Mouse (Mus musculus): ENCODE measurements at regions not wholly inside any gene's neighbourhood (a gene's known extent, or its start where the extent isn't known, plus 50 kb on each side); places are given as distances from the start of the nearest gene placed in this dataset.

DNA sequence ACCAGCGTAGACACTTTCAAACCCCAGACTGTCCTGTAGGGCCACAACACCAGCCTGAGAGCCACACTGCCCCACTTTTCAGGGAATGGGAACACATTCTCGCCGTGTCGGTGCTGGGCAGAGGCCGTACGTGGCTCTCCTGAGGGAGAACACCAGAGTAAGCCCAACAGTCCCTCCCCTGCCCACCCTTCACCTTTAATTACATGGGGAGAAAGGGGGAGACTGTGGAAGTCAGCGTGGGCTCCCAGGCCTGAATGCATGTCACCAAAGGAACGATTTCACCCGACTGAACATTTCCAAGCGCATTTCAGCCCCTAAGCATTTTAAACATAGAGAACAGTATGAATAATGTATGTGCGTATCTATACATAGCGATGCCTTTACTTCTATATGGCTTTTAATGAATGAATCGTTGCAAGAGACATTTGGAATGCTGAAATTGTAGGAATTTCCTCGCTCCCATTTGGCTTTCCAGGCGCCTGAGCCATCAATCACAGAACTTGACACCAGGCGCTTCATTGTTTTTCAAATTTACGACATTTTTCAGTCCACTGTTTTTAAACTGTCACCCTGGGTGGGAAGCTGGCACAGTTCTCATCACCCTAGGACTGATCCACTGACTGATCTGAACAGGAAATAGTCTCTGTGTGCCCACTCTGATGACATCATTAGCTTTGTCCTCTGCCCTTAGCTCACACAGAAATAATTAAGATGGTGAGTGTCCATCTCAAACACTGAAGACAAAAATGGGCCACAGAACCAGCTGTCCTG is 152.3 kb downstream of the Atp23 start:
- intact Hi-C loops (cut with DNase I), result no loop called here
- no peak for DNase-seq

DNA sequence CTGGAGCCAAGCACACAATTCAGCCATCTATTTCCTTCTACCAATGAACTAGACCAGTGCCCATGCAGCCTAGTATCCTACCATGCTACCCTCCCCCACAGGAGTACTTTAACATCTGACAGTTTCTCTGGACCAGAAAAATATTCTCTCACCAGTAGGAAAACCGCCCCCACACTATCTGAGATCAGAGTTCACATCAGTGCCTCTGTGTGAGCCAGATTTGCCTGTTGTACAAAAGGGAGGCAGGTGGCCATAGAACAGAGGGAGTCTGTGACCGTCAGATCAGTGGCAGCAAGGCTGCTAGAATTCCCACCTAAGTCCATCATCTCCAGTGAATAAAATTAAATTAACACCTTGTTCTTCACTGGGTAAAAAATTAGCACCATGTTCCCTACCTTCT is 166.5 kb downstream of the Atp23 start:
- intact Hi-C loops (cut with DNase I), result no loop called here
- no peak for DNase-seq

DNA sequence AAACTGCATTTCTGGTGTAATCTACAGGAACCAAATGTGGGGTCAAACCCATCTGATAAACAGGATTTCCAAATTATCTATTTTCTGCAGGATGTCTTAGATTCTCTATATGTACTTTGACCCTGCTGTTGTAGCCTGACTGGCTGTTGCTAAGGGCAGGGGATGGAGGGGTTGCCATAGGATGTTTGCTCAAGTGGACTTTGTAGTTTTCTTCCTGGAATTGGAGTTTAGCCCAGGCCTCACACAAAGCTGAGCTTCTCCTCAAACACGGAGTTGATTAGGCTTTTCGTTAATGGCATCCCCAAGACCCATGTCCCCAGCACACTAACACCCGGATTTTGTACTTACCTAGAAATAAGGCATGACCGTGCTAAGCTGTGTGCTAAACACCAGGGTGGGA is 173.3 kb downstream of the Atp23 start:
- DNase-seq, result no peak
- intact Hi-C loops (cut with DNase I), result no loop called here

DNA sequence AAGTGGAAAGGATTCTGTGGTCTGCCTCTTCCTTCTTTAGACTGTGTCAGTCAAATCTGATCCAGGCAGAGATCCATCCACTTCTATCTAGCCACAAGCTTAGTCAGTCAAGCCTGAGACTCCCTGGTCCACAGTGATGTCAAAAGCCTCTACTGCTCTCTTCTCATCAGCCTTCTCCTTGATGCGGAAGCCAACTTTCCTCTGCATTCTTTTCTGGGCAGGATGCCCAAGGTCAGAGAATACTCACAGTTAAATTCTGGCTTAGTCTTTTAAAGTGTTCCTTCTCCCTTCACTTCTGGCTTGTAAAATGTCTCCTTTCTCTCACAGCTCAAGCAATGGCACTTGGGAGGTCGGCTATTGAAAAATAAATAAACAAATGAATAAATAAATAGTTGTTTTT is 183.2 kb downstream of the Atp23 start:
- intact Hi-C loops (cut with DNase I), result no loop called here
- peak; percentile 5 to 6 for DNase-seq

DNA sequence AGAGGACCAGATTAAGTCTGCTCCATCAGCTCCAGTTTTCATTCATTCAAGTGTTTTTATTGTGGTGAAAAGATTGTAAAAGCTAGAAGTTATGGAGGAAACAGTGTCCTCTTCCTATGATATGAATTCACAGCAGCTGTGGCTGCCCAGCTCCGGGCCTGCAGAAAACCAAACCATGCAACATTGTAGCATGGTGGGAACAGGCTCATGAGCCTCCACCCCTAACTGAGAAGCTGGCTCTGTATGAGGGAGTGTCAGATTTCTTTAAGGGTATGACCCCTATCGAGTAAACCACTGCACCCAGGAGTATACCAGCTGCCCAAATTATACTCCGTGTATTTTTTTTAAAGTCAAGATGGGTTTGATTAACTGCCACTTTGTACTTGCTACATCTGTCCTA is 189.4 kb downstream of the Atp23 start:
- intact Hi-C loops (cut with DNase I), result no loop called here
- DNase-seq, result no peak

DNA sequence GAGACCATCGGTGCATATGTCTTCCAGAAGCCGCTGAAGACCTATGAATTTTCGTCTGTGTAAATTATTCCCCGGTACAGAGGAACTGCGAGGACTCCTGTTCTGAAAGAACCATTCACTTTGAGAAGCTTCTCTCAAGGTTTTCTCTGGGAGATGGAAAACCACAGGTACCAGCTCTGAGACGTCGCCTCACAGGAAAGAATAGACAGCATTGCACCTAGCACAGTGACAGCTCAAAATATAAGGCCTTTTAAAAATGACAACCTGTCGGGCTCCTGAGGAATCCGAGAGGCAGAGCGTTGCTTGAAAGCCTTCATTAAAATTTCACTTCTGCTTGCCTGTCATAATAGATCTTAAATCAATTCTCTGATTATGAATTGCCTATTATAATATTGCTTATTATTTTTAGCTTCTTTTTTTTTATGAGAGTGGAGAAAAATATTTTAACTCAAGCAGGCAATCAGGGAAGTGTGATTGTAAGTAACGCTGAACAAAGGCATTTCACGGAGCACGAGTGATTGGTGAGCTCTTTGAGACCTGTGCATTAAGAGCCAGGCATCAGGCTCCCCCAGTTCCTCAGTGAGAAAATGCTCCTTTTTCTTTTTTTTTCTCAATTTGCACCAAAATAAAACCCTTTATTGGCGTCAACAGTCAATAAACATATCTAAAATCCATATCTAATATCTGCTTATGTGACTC is 191.8 kb downstream of the Atp23 start:
- no peak for DNase-seq
- intact Hi-C loops (cut with DNase I), result no loop called here

DNA sequence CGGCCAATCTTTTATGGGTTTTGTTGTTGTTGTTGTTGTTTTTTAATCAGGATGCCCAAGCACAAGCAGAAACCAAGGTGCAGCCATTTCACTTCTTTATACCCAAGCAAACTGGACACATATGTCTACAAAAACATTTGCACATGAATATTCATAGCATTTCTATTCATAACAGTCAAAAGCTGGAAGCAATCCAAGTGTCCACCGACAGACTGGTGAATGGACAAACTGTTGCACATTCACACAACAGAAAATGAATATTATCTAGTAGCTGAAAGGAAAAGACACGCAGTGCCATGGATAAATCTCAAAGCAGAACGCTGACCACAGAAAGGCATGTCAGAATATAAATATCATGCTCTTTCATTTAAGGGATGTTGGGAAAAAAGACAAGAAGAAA is 192.4 kb downstream of the Atp23 start:
- intact Hi-C loops (cut with DNase I), result no loop called here
- DNase-seq, result no peak

DNA sequence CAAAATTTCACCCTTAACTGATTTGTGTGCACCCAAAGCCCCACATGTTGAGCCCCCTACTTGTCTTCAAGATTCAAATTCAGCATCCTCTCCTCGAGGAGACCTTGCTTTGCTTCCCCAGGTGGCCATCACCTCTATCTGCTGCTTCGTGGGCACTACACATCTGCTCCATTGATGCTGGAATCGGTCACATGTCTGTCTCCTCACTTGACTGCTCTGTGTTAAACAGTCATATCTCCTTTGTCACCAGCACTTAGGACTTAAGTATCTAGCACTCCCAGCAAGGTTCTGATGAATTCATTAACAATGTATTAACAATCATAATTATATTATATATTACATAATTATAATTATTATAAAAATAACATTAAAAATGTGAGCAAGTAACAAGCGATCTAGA is 192.9 kb downstream of the Atp23 start:
- no peak for DNase-seq
- intact Hi-C loops (cut with DNase I), result no loop called here

DNA sequence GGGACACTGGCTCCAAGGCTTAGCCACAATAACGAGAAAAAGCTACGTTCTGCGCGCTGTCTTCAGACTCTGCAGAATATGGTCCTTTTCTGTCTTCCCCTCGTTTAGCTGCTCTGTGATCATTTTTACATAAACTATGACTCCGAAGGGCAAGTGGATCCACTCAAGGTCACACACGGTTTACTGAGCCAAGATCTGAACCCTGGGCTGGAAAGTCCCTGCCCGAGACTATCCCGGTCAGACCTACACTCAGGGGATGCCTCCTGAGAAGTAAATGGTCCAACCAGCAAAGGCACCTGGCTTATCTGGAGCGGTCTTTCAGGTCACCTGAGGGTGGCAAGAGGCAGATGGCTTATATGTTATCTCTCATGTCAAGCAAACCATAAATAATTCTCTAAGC is 204.1 kb downstream of the Atp23 start:
- no peak for DNase-seq
- intact Hi-C loops (cut with DNase I), result no loop called here

DNA sequence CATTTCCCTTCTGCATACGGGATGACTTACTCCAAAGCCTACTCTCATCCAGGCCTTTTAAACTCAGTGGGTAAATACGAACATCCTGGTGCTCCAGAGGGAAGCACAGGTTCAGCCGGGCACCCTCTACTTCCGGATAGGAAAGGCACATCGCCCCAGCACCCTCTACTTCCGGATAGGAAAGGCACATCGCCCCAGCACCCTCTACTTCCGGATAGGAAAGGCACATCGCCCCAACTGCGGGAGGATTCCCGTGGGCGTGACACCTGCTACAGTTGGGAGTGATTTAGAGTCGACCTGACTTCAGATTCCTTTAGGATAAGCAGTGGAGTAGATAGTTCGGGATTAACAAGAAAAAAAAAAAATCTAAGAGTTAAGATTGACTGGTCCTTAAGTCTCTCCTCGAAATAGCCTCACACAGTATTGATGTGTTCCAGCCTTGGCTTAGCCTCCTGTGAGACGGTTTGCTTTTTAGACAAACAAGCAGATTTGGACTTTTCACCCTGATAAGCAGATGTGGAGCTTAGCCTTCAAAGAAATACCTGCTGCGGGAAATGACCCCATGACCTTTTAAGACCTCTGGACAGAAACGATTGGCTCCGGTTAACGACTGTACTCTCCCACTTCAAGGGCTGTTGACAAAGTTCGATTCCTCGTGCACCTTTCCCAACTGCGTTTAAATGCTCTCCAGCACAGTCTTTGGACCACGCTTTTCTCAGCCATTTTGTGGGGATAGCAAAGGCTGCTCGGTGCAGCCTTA is 210.1 kb downstream of the Atp23 start:
- intact Hi-C loops (cut with DNase I), result no loop called here

DNA sequence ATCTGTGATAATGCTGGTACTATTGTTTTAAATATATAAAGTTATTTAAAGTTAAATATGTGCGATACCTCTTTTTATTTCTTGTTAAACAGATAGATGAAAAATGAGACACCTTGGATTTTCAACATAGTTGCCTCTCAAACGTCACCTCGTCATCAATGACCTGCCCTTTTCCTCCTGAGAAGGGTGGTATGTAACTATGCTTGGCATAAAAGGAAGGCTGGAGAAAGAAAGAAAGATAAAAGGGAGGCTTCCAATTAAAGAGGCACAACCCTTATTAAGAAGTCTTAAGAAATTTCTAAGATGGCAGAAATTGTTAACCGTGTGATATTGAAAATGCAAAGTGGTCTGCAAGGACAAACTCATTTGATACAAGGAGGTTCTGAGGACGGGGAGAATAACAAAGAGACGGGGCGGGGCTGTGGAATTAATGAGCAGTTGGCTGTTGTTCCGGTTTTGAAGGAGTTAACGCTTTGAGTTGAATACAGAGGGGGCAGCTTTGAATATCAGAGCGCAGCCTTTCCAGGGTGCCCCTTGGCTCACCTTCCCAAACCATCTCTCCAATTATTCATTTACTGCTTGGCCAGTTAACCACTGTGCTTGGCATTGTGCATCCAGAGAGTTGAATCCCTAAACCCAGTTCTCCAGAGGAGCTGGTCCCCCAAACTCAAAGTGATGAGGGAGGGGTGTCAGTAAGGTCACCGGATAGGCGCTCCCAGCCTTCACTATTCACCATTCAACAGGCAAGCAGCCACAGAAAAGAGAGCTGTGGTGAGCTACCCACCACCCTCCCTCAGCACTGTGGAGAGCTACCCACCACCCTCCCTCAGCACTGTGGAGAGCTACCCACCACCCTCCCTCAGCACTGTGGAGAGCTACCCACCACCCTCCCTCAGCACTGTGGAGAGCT is 220.6 kb downstream of the Atp23 start:
- intact Hi-C loops (cut with DNase I), result no loop called here
- DNase-seq, result no peak

More for the DNA sequence above, 210.1 kb downstream of the Atp23 start:
- no peak for DNase-seq

DNA sequence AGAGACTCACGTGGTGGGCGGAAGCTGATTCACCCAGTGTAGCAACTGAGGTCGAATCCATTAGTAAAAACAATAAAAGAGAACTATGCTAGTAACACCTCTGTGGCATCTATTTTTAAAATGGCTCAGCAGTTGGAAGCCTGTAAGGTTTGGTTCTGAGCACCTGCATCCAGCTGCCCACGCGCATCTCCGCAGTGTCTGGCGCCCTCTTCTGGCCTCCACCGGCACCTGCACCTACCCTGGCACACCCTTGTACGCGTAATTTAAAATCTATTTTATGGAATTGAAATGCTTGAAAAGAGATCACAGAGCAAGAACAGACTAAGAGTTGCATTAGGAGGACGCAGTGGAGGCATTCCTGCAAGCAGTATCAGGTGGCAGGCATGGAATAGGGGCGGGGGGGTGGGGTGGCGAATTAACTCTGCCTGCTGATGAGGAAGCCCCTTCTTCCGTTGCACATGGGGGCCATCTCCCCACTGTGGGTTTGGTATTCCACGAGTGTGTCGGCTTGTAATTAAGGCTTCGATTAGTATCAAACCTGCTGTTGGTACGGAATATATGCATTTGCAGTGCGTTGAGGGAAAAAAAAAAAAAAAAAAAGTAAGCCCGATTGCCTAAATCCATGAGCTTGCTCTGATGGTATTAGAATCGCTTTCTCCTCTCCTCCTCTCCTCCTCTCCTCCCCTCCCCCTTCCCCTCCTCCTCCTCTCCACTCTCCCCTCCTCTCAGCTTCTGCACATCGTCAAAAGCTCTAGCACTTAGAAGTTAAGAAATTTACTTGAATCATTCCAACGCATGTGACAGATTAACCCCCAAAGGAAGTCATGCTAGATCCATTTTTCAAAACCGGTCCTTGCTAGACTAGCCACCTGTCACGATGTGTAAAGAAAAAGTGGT is 221.7 kb downstream of the Atp23 start:
- DNase-seq, result no peak
- intact Hi-C loops (cut with DNase I), result no loop called here

DNA sequence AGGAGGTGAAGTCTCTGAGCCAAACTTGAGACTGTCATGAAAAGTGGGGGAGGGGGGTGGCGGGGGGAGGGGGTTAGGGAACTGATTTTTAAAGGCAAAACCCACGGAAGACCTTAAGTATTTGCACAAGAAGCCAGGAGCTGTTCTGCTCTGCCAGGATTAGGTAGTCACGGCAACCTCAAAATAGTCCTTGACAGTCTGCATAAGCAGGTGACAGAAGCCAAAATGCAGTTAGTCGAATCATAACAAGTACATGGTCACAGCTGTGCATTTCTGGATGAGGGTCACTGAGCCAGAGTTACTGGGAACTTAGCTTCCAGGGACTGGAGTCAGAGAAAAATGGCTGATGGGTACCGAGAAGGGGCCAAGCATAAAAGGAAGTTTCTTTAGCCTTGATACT is 227.7 kb downstream of the Atp23 start:
- peak in 1 of 2 experiments; percentile 0 for DNase-seq
- intact Hi-C loops (cut with DNase I), result no loop called here

DNA sequence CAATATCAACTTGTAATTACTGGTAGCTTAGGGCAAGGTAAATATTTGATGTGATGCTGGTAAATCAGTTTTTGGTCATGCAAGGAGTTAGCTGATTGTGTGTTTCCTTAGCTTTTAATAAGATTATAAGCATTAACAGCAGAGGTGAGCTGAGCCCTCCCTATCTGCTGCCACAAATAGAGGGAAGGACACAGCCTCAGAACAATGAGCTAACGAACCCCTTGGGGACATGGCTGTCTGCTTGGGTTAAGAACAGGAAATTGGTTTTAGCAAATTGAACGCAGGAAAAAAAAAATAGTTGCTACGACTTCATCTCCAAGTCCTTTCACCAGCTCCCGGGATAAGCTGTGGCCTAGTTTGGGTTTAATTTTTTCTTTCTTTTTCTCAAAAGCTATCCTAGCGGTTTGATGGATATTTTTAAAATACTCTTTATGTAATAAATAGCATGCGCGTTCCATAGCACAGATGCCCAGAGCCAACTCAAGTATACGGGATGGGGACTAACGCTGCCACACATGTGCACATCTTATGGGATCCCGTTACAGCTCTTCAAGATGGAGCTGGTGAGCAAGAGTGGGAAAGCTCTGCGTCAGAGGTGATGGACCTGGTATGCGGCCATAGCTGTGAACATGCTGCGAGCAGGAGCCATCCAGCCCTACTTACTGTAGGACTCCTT is 236.6 kb downstream of the Atp23 start:
- no peak for DNase-seq
- intact Hi-C loops (cut with DNase I), result no loop called here

DNA sequence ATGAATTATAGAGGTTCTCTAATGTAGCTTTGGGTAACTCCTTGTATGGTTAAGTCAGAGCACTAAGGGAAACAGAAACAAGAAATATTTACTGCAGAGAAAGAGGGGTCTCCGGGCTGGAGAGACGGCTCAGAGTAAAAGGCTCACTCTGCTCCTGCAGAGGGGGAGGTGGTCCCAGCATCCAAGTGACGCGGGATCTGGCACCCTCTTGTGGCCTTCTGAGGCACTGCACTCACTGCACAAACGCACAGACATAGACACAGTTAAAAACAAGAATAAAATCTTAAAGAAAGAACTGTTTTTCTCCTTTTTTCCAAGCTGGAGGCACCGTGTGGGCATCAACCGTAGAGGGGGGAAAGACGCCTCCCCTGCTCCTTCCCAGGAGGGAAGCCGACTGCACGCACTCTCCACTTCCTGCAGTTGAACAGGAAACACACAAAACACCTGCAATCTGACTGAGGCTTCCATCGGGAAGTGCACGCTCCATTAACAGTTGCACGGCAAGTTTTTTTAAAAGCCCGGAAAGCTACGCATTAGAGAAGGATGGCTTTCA is 237.6 kb downstream of the Atp23 start:
- no peak for DNase-seq
- intact Hi-C loops (cut with DNase I), result no loop called here

DNA sequence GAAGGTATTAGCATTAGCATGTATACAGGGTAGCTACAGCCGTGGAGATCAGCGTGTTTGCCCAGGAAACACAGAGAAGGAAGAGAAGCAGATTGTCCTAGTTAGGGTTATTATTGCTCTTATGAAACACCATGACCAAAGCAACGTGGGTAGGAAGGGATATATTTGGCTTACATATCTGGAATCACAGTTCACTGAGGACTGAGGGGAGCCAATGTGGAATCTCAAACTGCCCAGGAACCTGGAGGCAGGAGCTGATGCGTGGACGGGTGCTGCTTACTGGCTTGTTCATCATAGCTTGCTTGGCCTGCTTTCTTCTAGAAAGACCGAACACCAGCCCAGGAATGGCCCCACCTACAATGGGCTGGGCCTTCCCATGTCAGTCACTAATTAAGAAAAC is 238.4 kb downstream of the Atp23 start:
- DNase-seq, result no peak
- intact Hi-C loops (cut with DNase I), result no loop called here

DNA sequence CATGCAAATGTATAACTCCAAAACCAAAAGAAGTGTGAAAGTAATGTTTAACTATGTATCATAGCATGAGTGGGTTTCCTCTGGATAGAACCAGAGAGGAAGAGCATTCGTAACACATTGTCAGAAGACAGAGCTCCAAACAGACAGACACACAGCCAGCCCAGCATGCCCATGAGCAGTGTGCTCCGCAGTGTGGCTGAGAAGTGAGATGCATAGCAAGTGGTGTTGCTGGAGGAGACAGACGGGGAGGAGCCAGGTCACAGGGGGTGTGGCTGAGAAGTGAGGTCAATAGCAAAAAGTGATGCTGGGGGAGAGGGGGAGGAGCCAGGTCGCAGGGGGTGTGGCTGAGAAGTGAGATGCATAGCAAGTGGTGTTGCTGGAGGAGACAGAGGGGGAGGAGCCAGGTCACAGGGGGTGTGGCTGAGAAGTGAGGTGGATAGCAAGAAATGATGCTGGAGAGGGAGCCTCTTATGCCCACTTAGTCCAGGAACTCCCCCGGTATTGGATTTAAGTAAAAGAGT is 240.0 kb downstream of the Atp23 start:
- intact Hi-C loops (cut with DNase I), result no loop called here
- no peak for DNase-seq

DNA sequence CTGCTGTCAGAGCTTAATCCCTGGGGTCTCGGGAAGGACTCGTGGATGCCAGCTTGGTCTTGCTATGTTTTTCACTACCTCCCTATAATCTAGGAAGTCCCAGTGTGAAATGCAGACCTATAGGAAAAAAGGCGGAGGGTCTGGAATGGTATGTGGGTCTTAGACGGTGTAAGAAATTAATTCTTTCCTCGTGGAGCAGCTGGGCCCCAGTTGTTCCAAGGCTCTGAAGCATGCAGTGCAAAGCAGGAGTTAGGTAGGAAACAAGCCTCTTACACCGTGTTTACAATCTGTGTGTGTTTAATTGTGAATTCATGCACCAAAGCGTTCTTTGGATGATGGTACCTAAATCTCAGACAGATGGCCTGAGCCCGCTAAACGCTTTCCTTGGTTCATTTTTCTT is 241.1 kb downstream of the Atp23 start:
- DNase-seq, result no peak

DNA sequence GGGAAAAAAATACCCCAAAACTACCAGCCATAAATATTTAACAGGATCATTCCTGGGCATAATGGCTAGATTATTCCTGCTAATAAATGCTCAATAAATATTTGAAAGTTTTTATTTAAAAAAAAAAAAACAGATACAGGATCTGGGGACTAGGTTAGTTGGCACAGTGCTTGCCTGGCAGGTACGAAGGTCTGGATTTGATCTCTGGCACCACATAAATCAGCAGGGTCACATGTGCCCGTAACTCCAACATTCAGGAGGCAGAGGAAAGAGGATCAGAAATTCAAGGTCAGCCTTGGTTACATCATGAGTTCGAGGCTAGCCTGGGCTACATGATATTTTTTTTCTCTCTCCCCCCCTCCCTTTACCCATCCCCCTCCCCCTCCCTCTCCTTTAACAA is 248.5 kb downstream of the Atp23 start:
- intact Hi-C loops (cut with DNase I), result no loop called here

More for the DNA sequence above, 241.1 kb downstream of the Atp23 start:
- intact Hi-C loops (cut with DNase I), result no loop called here

More for the DNA sequence above, 248.5 kb downstream of the Atp23 start:
- no peak for DNase-seq

Data from heart, postnatal 10 days (tissue).